Comparison of ENCODE assay signal across 31 mouse cellular contexts in the genomic region with DNA sequence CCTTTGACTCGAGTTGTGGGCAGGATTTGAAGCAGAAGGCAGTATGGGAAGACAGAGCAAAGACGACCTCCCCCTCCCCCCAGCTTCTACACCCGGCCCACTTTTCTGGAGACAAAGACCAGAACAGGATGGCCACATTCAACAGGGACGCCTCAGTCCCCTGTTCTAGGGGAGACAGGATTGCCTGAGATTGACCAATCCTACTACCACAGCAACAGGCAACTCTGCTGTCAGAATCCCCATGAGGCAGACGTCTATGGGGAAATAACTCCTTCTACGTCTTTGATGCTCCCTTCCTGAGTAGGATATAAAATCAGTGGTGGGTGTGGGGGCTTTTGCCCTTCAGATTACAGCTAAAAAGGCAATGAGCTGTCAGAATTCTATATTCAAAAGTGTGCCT. TPM values are rescaled to one million over a fixed set of nuclear protein-coding genes. Genes with fewer than 3 reads are reported as not detected.
DNase-seq lines count a peak whose midpoint lies in the region; ATAC-seq and TF ChIP-seq lines count a peak whose summit lies in the region.
"Had no signal": no experiment of that assay in that cellular context is flagged by ENCODE, and none has a peak within 500 bp of the region (broad histone marks: within the 10 kb centered on the region; RNA-seq: fewer than 3 reads in every experiment).

No protein-coding gene starts in this region.

- H3K9me3 ChIP-seq in intestine, postnatal 0 days (ENCODE audit: control insufficient read depth) = no peaks in the 10 kb centered on the region
- no peaks in the 10 kb centered on the region for H3K9me3 ChIP-seq in intestine, embryonic 15.5 days
- H3K9me3 ChIP-seq in embryonic facial prominence, embryonic 10.5 days = no peaks in the 10 kb centered on the region
- no peaks in the 10 kb centered on the region for H3K9me3 ChIP-seq in hindbrain, embryonic 10.5 days
- H3K9me3 ChIP-seq: embryonic facial prominence, embryonic 15.5 days; G1E; heart, embryonic 12.5 days; heart, embryonic 15.5 days had no signal

- 0 out of 2 replicates have a peak, but pooled peaks cover 4% of the 10 kb centered on the region for H3K4me1 ChIP-seq in intestine, postnatal 0 days (replicated peaks; ENCODE audit: control insufficient read depth, insufficient read depth, low read length)
- peaks cover 9% of the 10 kb centered on the region for H3K4me1 ChIP-seq in intestine, embryonic 15.5 days (replicated peaks)
- peaks cover 34% of the 10 kb centered on the region for H3K4me1 ChIP-seq in embryonic facial prominence, embryonic 10.5 days
- H3K4me1 ChIP-seq in small intestine, adult 2 months (ENCODE audit: control insufficient read depth, insufficient read depth, insufficient read length, low read length) = peaks cover 12% of the 10 kb centered on the region; the same call in 1 of the 2 replicates
- H3K4me1 ChIP-seq in hindbrain, embryonic 10.5 days (replicated peaks) = peaks cover 20% of the 10 kb centered on the region
- H3K4me1 ChIP-seq: heart, embryonic 15.5 days had no signal

- ATAC-seq in intestine, postnatal 0 days = no peak
- ATAC-seq in intestine, embryonic 15.5 days = no peak
- peak; percentile 66 for ATAC-seq in granulocyte monocyte progenitor cell, adult 5-6 weeks (replicated peaks; ENCODE audit: poor library complexity, severe bottlenecking)
- ATAC-seq: forebrain, embryonic 14.5 days; forebrain, postnatal 0 days; hindbrain, postnatal 0 days had no signal

- 54% methylated on average over 6 of the region's 6 CpGs for WGBS in intestine, postnatal 0 days
- WGBS in intestine, embryonic 15.5 days = 42% methylated on average over 6 of the region's 6 CpGs
- WGBS in embryonic facial prominence, embryonic 10.5 days = 57% methylated on average over 6 of the region's 6 CpGs
- 33% methylated on average over 6 of the region's 6 CpGs for WGBS in small intestine, adult 2 months
- 56% methylated on average over 6 of the region's 6 CpGs for WGBS in hindbrain, embryonic 10.5 days

- TF ChIP-seq POLR2A in small intestine, adult 2 months (IDR thresholded peaks at IDR 0.05; ENCODE audit: low read depth, low read length) = no peak

- H3K27me3 ChIP-seq in intestine, postnatal 0 days (replicated peaks; ENCODE audit: control insufficient read depth, insufficient read depth, low read length) = no peaks in the 10 kb centered on the region
- H3K27me3 ChIP-seq in intestine, embryonic 15.5 days (replicated peaks) = no peaks in the 10 kb centered on the region
- no peaks in the 10 kb centered on the region for H3K27me3 ChIP-seq in embryonic facial prominence, embryonic 10.5 days (replicated peaks; ENCODE audit: low read depth, poor library complexity, severe bottlenecking)
- H3K27me3 ChIP-seq in small intestine, adult 2 months (ENCODE audit: control insufficient read depth, insufficient read depth, low read length) = no peaks in the 10 kb centered on the region
- H3K27me3 ChIP-seq in hindbrain, embryonic 10.5 days (ENCODE audit: insufficient read depth, poor library complexity, severe bottlenecking) = no peaks in the 10 kb centered on the region
- H3K27me3 ChIP-seq: embryonic facial prominence, embryonic 15.5 days; heart, embryonic 15.5 days; Patski had no signal

- H3K36me3 ChIP-seq in intestine, postnatal 0 days (ENCODE audit: control insufficient read depth, insufficient read depth) = no peaks in the 10 kb centered on the region
- no peaks in the 10 kb centered on the region for H3K36me3 ChIP-seq in intestine, embryonic 15.5 days
- no peaks in the 10 kb centered on the region for H3K36me3 ChIP-seq in embryonic facial prominence, embryonic 10.5 days (replicated peaks)
- peaks cover 30% of the 10 kb centered on the region for H3K36me3 ChIP-seq in small intestine, adult 2 months (ENCODE audit: control insufficient read depth, insufficient read depth, low read length)
- no peaks in the 10 kb centered on the region for H3K36me3 ChIP-seq in hindbrain, embryonic 10.5 days
- H3K36me3 ChIP-seq: embryonic facial prominence, embryonic 15.5 days; G1E; heart, embryonic 12.5 days; heart, embryonic 15.5 days had no signal

- no peak overlapping the region for H3K27ac ChIP-seq in intestine, postnatal 0 days (ENCODE audit: low read depth, low read length)
- no peak overlapping the region for H3K27ac ChIP-seq in intestine, embryonic 15.5 days
- peak overlapping the region; percentile 11; the same call in 1 of the 2 replicates for H3K27ac ChIP-seq in embryonic facial prominence, embryonic 10.5 days (replicated peaks)
- peak overlapping the region; percentile 92 for H3K27ac ChIP-seq in small intestine, adult 2 months (ENCODE audit: insufficient read depth, low read depth, low read length)
- H3K27ac ChIP-seq in hindbrain, embryonic 10.5 days = no peak overlapping the region
- H3K27ac ChIP-seq: embryonic facial prominence, embryonic 15.5 days; gastrocnemius, adult 2 months; heart, embryonic 15.5 days; hindbrain, embryonic 14.5 days; hindbrain, postnatal 0 days had no signal

- peak overlapping the region; percentile 57 for H3K4me2 ChIP-seq in intestine, postnatal 0 days (replicated peaks; ENCODE audit: low read depth)
- H3K4me2 ChIP-seq in intestine, embryonic 15.5 days (replicated peaks) = no peak overlapping the region
- H3K4me2 ChIP-seq: embryonic facial prominence, embryonic 15.5 days; heart, embryonic 12.5 days; heart, embryonic 15.5 days; hindbrain, embryonic 14.5 days had no signal

- 0 out of 2 replicates have a peak overlapping the region, but pooled peaks have one; percentile 6 for H3K4me3 ChIP-seq in intestine, postnatal 0 days (ENCODE audit: low read depth, low read length)
- no peak overlapping the region for H3K4me3 ChIP-seq in intestine, embryonic 15.5 days (replicated peaks)
- H3K4me3 ChIP-seq in embryonic facial prominence, embryonic 10.5 days = no peak overlapping the region
- H3K4me3 ChIP-seq in small intestine, adult 2 months (ENCODE audit: low read depth, low read length) = peak overlapping the region; percentile 64
- no peak overlapping the region for H3K4me3 ChIP-seq in hindbrain, embryonic 10.5 days
- H3K4me3 ChIP-seq: embryonic facial prominence, embryonic 15.5 days; gastrocnemius, adult 2 months; heart, embryonic 12.5 days; heart, embryonic 15.5 days had no signal

- no peak for TF ChIP-seq CTCF in intestine, postnatal 0 days (IDR thresholded peaks at IDR 0.05; ENCODE audit: low read depth)
- no peak for TF ChIP-seq CTCF in small intestine, adult 2 months (IDR thresholded peaks at IDR 0.05; ENCODE audit: extremely low read depth, insufficient read length, insufficient replicate concordance, low read depth, low read length)

- DNase-seq in embryonic facial prominence, embryonic 10.5 days (ENCODE audit: low spot score) = no peak
- DNase-seq in hindbrain, embryonic 10.5 days (ENCODE audit: low spot score) = no peak
- DNase-seq in layer of hippocampus, postnatal 10 days (ENCODE audit: low spot score in 2 of 2) = no peak
- DNase-seq: adrenal gland, postnatal 10 days; adrenal gland, postnatal 36 days; B cell, adult 2 months; cerebellum, adult 18-20 months; cerebellum, adult 9-10 months; cerebellum, postnatal 14 days; forebrain, postnatal 0 days; gastrocnemius, adult 2 months; gastrocnemius, postnatal 14 days; heart, adult 18-20 months; heart, postnatal 10 days; heart, postnatal 36 days had no signal

- no peak overlapping the region for H3K9ac ChIP-seq in intestine, postnatal 0 days (ENCODE audit: low read depth, low read length)
- no peak overlapping the region for H3K9ac ChIP-seq in intestine, embryonic 15.5 days
- H3K9ac ChIP-seq: embryonic facial prominence, embryonic 15.5 days; forebrain, postnatal 0 days; heart, embryonic 12.5 days; heart, embryonic 15.5 days; hindbrain, embryonic 14.5 days had no signal

RNA-seq across cellular contexts. Expression of gene Abcg5, which starts 1.5 kb away (rescaled TPM):
- 59.8 and 68.3 TPM in 2 replicates for polyA plus RNA-seq in intestine, postnatal 0 days (2015; fragmentation: Nextera tagmentation; extraction: Ambion mirVana)
- 2.3 and 3.4 TPM in 2 replicates for polyA plus RNA-seq in intestine, embryonic 15.5 days (2015; fragmentation: Nextera tagmentation; extraction: Ambion mirVana)
- 1.3 and 1.6 TPM in 2 replicates for polyA plus RNA-seq in embryonic facial prominence, embryonic 10.5 days (2016; fragmentation: Nextera tagmentation; extraction: Ambion mirVana)
- not detected in 2 replicates for total RNA-seq in granulocyte monocyte progenitor cell, adult 5-6 weeks (2014; fragmentation: Nextera tagmentation)
- not detected in 2 replicates for total RNA-seq in granulocyte monocyte progenitor cell, adult 5-6 weeks (2017)
- polyA plus RNA-seq in small intestine, adult 2 months (2012; rRNA removed) = 73.5 and 335 TPM in 2 replicates
- polyA plus RNA-seq in hindbrain, embryonic 10.5 days (2016; fragmentation: Nextera tagmentation; extraction: Ambion mirVana) = 2.6 and 3.2 TPM in 2 replicates
- not detected for total RNA-seq in layer of hippocampus, postnatal 10 days (2021)
- total RNA-seq: adrenal gland, adult 18-20 months; adrenal gland, postnatal 36 days; CH12.LX; gastrocnemius, adult 2 months; gastrocnemius, postnatal 14 days; gastrocnemius, postnatal 4 days; heart, adult 18-20 months; heart, postnatal 10 days; heart, postnatal 36 days had no signal
- polyA plus RNA-seq: frontal cortex, adult 2 months; G1E; heart, embryonic 15.5 days; Patski had no signal

RNA-seq across cellular contexts. Expression of gene Abcg8, which starts 8.2 kb away (rescaled TPM):
- 47.4 and 56.7 TPM in 2 replicates for polyA plus RNA-seq in intestine, postnatal 0 days (2015; fragmentation: Nextera tagmentation; extraction: Ambion mirVana)
- 0.30 and 0.57 TPM in 2 replicates for polyA plus RNA-seq in intestine, embryonic 15.5 days (2015; fragmentation: Nextera tagmentation; extraction: Ambion mirVana)
- polyA plus RNA-seq in embryonic facial prominence, embryonic 10.5 days (2016; fragmentation: Nextera tagmentation; extraction: Ambion mirVana) = 0.10 and 0.15 TPM in 2 replicates
- total RNA-seq in granulocyte monocyte progenitor cell, adult 5-6 weeks (2014; fragmentation: Nextera tagmentation) = not detected in 2 replicates
- not detected in 2 replicates for total RNA-seq in granulocyte monocyte progenitor cell, adult 5-6 weeks (2017)
- polyA plus RNA-seq in small intestine, adult 2 months (2012; rRNA removed) = 62.7 and 289 TPM in 2 replicates
- polyA plus RNA-seq in hindbrain, embryonic 10.5 days (2016; fragmentation: Nextera tagmentation; extraction: Ambion mirVana) = 0.10 and 0.15 TPM in 2 replicates
- not detected for total RNA-seq in layer of hippocampus, postnatal 10 days (2021)
- total RNA-seq: adrenal gland, adult 18-20 months; adrenal gland, postnatal 36 days; gastrocnemius, adult 2 months; gastrocnemius, postnatal 14 days; heart, adult 18-20 months; heart, postnatal 10 days; heart, postnatal 36 days; hindbrain, postnatal 0 days had no signal
- polyA plus RNA-seq: frontal cortex, adult 2 months; G1E; heart, embryonic 12.5 days; heart, embryonic 15.5 days; hindbrain, postnatal 0 days had no signal

RNA-seq across cellular contexts. Expression of gene Dync2li1, which starts 58.0 kb away (rescaled TPM):
- 10.1 and 11.4 TPM in 2 replicates for polyA plus RNA-seq in intestine, postnatal 0 days (2015; fragmentation: Nextera tagmentation; extraction: Ambion mirVana)
- polyA plus RNA-seq in intestine, embryonic 15.5 days (2015; fragmentation: Nextera tagmentation; extraction: Ambion mirVana) = 21.9 and 24.7 TPM in 2 replicates
- polyA plus RNA-seq in embryonic facial prominence, embryonic 10.5 days (2016; fragmentation: Nextera tagmentation; extraction: Ambion mirVana) = 29.4 and 34.6 TPM in 2 replicates
- 4.8 and 6.4 TPM in 2 replicates for total RNA-seq in granulocyte monocyte progenitor cell, adult 5-6 weeks (2014; fragmentation: Nextera tagmentation)
- 2.3 and 4.2 TPM in 2 replicates for total RNA-seq in granulocyte monocyte progenitor cell, adult 5-6 weeks (2017)
- 0.06 and 0.24 TPM in 2 replicates for polyA plus RNA-seq in small intestine, adult 2 months (2012; rRNA removed)
- polyA plus RNA-seq in hindbrain, embryonic 10.5 days (2016; fragmentation: Nextera tagmentation; extraction: Ambion mirVana) = 29.4 and 30.0 TPM in 2 replicates
- total RNA-seq in layer of hippocampus, postnatal 10 days (2021) = 10 to 100 TPM; 21.9 to 23.9 TPM
- total RNA-seq: G1E had no signal
- polyA plus RNA-seq: G1E had no signal

Comparison
In these comparisons a context has a peak if more than half of its experiments do, and no peak if none do; other contexts are left out.
1. H3K4me3 ChIP-seq: peak in intestine, postnatal 0 days (single experiment) and small intestine, adult 2 months (single experiment); none in intestine, embryonic 15.5 days (single experiment), embryonic facial prominence, embryonic 10.5 days (single experiment) and hindbrain, embryonic 10.5 days (single experiment).
2. RNA of gene Abcg5, which starts 1.5 kb away (polyA plus RNA-seq): 73.5 to 335 TPM in small intestine, adult 2 months and 59.8 to 68.3 TPM in intestine, postnatal 0 days; 2.6 to 3.2 TPM in hindbrain, embryonic 10.5 days, 2.3 to 3.4 TPM in intestine, embryonic 15.5 days and 1.3 to 1.6 TPM in embryonic facial prominence, embryonic 10.5 days; every median in the first group is over 10 times any median in the second.
3. RNA of gene Abcg8, which starts 8.2 kb away (polyA plus RNA-seq): 62.7 to 289 TPM in small intestine, adult 2 months and 47.4 to 56.7 TPM in intestine, postnatal 0 days; 0.30 to 0.57 TPM in intestine, embryonic 15.5 days, 0.10 to 0.15 TPM in hindbrain, embryonic 10.5 days and 0.10 to 0.15 TPM in embryonic facial prominence, embryonic 10.5 days; every median in the first group is over 10 times any median in the second.
4. H3K27ac ChIP-seq: peak in embryonic facial prominence, embryonic 10.5 days (single experiment) and small intestine, adult 2 months (single experiment); none in intestine, postnatal 0 days (single experiment), intestine, embryonic 15.5 days (single experiment) and hindbrain, embryonic 10.5 days (single experiment).